Mouse (Mus musculus) urinary bladder, postnatal 25 days (tissue): Measurements from ENCODE around the gene Nt5dc2.

ENCODE experiments used
- DNase-seq: peaks from one replicate; pipeline ENCODE4 v3.0.0; 2022; ENCODE audit warnings: low spot score

The Nt5dc2 gene

DNA sequence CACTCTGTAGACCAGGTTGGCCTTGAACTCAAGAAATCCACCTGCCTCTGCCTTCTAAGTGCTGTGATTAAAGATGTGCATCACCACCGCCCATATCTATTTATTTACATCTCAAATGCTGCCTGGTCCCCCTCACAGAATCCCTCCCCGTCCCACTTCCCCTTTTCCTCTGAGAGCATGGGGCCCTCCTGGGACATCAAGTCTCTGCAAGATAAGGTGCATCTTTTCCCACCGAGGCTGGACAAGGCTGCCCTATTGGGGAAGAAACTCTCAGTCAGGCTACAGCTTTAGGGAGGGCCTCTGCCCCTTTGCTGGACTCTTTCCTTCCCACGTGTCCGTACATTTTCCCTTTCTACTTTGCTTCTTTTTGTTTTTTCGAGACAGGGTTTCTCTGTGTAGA lies 38.7 kb downstream of the Nt5dc2 start:
- no peak for DNase-seq

- no peak for DNase-seq
Measured at GRCm38 (mm10) chr14:31170963-31171362, 40.1 kb downstream of the Nt5dc2 start.

GRCm38 (mm10) chr14:31171386-31171785 lies 40.5 kb downstream of the Nt5dc2 start:
- DNase-seq = no peak

DNA sequence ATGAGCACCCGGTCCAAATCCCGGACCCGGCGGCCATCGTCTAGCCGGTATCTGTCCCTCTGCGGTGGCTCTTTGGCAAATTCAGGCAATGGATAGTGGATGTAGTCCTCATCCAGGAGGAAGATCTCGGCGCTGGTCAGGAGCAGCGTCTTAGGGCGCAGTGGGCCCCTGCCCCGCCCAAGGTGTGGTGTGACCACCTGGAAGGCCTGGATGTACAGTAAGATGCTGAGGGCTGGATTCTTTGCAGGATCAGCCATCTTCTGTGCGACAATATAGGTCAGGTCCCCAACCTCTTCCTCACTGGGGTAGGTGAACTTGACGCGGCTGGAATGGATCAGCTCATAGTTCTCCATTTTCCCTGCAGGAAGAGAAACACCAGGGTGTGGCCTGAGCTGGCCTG lies 41.0 kb downstream of the Nt5dc2 start:
- DNase-seq = no peak

DNA sequence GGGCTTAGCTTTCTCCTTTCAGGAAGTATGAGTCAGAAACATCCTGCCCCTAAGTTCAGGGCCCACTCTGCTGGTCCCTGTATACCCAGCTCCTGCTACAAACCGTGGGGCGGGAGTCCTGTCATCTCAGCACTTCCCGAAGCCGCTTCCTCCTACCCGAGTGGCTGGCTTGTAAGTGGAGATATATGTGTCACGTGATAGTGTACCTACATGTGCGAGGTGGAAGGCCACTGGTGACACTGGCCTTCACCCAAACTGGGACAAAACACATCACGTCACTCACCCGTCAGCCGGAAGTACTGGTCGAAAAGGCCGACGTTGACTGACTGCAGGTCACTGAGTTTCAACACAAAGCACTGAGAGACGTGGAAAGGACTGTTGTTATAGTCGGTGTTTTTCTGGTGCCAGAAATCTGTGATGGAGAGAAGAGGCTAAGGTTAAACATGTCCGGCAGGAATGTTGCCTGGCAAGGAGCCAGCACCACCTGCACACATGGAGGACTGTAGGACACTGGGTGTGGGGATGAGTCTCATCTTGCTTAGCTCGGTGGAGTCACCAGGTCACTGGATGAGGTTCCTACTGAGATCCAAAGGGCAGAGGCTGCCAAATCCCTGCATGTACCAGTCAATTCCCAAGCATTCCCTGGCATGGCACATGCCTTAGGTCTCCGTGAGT lies 42.1 kb downstream of the Nt5dc2 start:
- DNase-seq = no peak

GRCm38 (mm10) chr14:31173537-31173936 lies 42.7 kb downstream of the Nt5dc2 start:
- no peak for DNase-seq

GRCm38 (mm10) chr14:31177287-31177686 lies 46.4 kb downstream of the Nt5dc2 start:
- DNase-seq = no peak

GRCm38 (mm10) chr14:31177715-31178114 lies 46.9 kb downstream of the Nt5dc2 start:
- no peak for DNase-seq

DNA sequence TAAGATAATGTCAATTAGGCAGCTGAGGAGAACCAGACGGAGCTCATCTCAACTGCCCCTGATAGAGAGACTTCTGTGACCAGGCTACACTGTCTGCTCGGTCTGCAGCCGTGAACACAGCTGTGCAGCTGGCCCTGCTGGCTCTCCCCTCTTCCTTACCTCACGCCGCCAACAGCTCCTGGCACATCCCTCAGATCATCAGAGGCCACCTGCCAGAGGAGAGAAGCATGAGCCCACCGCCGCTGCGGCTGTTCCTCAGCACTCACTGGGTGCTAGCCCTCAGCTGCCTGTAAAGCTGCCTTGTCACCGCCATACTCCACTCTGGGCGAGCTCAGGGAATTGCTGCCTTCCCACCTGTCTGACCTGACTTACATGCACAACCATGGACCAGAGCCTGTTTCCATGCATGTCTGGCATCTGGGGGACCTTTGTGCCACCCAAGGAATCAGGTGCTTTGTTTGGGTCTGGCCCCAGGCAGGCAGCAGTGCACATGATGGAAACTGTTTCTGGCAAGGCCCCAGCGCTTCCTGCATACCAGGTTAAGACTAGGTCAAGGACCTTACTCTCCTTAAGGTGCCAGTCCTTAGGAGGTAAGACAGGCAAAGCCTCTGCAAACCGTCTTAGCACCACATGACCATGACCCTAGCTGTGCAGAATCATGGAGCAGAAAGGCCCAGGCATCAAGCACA lies 49.0 kb downstream of the Nt5dc2 start:
- DNase-seq = no peak

GRCm38 (mm10) chr14:31181512-31181911 lies 50.7 kb downstream of the Nt5dc2 start:
- no peak for DNase-seq

GRCm38 (mm10) chr14:31182786-31183290 lies 52.0 kb downstream of the Nt5dc2 start:
- DNase-seq = no peak

- no peak for DNase-seq
Measured at GRCm38 (mm10) chr14:31183541-31183940, 52.7 kb downstream of the Nt5dc2 start.

DNA sequence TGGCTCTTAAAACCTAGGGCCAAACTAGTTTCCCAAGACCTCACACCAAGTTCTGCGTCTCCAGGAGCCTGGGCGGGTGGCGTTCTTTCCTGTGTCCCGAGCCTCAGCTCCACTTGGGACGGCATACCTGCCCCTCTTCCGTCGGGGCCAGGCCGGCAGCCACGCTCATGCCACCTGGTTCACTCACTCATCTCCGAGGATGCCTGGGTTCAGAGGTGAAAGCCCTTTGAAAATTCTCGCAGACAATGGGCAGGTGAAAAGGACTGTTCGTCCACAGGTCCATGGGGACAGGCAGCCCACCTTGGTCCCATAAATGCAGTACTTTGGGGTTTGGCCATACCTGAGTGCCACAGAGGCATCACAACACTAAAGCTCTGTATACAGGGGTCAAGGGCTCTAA lies 53.3 kb downstream of the Nt5dc2 start:
- DNase-seq = no peak

DNA sequence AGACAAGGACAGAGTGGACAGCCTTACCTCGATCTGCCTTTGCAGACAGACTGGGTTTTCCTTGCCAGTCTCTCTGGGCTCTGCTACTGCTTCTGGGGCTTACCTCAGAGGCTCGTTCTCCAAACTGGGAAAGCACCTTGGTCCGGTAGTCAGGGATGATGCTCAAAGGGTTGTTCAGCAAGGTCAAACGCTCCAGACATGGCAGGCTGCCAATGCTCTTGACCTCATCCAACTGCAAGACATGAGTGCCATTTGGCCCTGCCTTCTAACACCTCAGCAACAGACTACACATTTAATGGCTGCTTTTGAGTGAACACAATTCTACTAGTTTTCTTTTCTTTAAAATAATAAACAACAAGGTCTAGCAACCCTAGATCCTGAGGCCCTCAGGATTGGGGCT lies 55.8 kb downstream of the Nt5dc2 start:
- no peak for DNase-seq
